ENCODE assay signal across 8 mouse cellular contexts in the genomic region with DNA sequence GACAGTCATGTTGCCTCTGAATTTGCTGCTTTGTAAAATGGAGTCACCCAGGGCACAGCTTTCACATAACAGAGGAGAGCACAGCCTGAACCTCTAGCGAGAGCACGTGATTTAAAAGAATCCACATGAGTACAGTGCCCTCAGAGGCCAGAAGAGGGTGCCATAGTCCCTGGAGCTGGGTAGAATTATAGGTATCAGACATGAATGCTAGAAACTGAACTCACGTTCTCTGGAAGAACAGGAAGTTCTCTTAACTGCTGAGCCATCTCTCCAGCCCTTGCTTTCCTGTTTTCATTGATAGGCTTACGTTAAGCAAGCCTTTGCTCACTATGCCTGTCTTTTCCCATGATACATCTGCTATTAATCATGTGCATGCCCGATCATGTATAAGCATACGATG.
A peak's percentile ranks its signal among the peaks of the same experiment; 100 is the strongest.
DNase-seq lines count a peak whose midpoint lies in the region; ATAC-seq lines count a peak whose summit lies in the region.

No protein-coding gene starts in this region.

- peak; percentile 65 for ATAC-seq in liver, embryonic 13.5 days (ENCODE audit: low read depth)
- peak; percentile 73 for ATAC-seq in stomach, embryonic 16.5 days (ENCODE audit: insufficient read depth, low FRiP score)

- intact Hi-C loops in gastrocnemius, postnatal 36 days (cut with DNase I): no loop called here

- no peak overlapping the region for H3K4me2 ChIP-seq in liver, embryonic 13.5 days
- no peak overlapping the region for H3K4me2 ChIP-seq in stomach, embryonic 16.5 days (ENCODE audit: low read depth, low read length)

- 18% methylated on average over 6 of the region's 6 CpGs for WGBS in liver, embryonic 13.5 days (ENCODE audit: insufficient replicate concordance)
- 34% methylated on average over 6 of the region's 6 CpGs for WGBS in stomach, embryonic 16.5 days

- H3K27me3 ChIP-seq in liver, embryonic 13.5 days: no peaks in the 10 kb centered on the region
- no peaks in the 10 kb centered on the region for H3K27me3 ChIP-seq in stomach, embryonic 16.5 days (ENCODE audit: control insufficient read depth, insufficient read depth, low read length)

- H3K4me1 ChIP-seq in liver, embryonic 13.5 days (replicated peaks): no peaks in the 10 kb centered on the region
- no peaks in the 10 kb centered on the region for H3K4me1 ChIP-seq in stomach, embryonic 16.5 days (ENCODE audit: control insufficient read depth, insufficient read depth, low read length)

- H3K9me3 ChIP-seq in liver, embryonic 13.5 days (replicated peaks): no peaks in the 10 kb centered on the region
- no peaks in the 10 kb centered on the region for H3K9me3 ChIP-seq in stomach, embryonic 16.5 days (replicated peaks; ENCODE audit: control insufficient read depth, low read length)

- H3K36me3 ChIP-seq in liver, embryonic 13.5 days: no peaks in the 10 kb centered on the region
- H3K36me3 ChIP-seq in stomach, embryonic 16.5 days (ENCODE audit: control insufficient read depth, insufficient read depth, low read length): no peaks in the 10 kb centered on the region

- peak; percentile 30 for DNase-seq in 3134 (ENCODE audit: extremely low read depth, insufficient read length, low spot score)
- DNase-seq in adipocyte (ENCODE audit: low spot score): peak; percentile 71
- DNase-seq in embryo, embryonic 11 days: peak; percentile 72
- peak; percentile 7 to 15 for DNase-seq in gastrocnemius, postnatal 36 days
- DNase-seq in kidney, postnatal 14 days: peak; percentile 77
- peak; percentile 46 for DNase-seq in liver, embryonic 13.5 days
- peak; percentile 47 for DNase-seq in neural tube, embryonic 10.5 days (ENCODE audit: extremely low spot score, low spot score)

- no peak overlapping the region for H3K4me3 ChIP-seq in liver, embryonic 13.5 days (replicated peaks)
- no peak overlapping the region for H3K4me3 ChIP-seq in stomach, embryonic 16.5 days (replicated peaks; ENCODE audit: low read length)

- H3K27ac ChIP-seq in liver, embryonic 13.5 days: no peak overlapping the region
- H3K27ac ChIP-seq in stomach, embryonic 16.5 days (ENCODE audit: low read length): no peak overlapping the region

- H3K9ac ChIP-seq in liver, embryonic 13.5 days: no peak overlapping the region
- no peak overlapping the region for H3K9ac ChIP-seq in stomach, embryonic 16.5 days (ENCODE audit: low read length)

Comparison
In these comparisons a context has a peak if more than half of its experiments do, and no peak if none do; other contexts are left out.
1. DNase-seq: peak in every context shown above with its lines; median percentile 77 in kidney, postnatal 14 days; 72 in embryo, embryonic 11 days; 71 in adipocyte; 47 in neural tube, embryonic 10.5 days; 46 in liver, embryonic 13.5 days; 30 in 3134; 11 in gastrocnemius, postnatal 36 days.